8 mouse cellular contexts compared by ENCODE assay signal in the genomic region with DNA sequence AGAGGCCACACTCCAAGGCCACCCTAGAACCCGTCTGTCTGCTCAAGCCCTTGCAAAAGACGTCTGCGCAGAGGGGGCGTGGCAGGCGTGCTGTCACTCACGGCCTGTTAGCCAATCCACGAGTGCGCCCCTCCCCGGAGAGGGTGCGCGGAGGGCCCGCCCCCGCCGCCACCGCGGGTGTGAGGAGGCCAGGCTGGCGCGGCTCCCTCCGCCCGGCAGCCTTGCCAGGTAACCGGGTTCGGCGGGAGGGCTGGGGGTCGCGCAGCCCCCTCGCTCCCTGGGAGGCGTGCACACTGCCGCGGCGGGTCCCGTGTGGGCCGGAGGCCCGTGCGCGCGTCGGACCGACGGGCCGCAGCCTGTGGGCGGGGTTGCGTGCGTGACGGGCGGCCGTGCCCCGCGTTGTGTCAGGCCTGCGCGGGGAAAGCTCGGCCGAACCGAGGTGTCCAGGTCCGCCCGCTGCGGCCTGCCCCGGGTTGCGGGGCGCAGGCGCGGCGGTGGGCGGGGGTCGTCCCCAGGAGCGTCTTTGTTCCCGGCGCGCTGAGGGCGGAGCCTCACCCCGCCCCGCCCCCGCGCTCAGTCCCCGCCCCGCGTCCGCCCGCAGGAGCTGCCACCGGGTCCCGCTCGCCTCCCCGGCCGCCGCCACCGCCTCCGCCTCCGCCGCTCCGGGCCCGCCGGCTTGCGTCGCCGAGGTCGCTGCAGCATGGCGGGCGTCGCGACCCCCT. TPM values are rescaled to one million over a fixed set of nuclear protein-coding genes. Genes with fewer than 3 reads are reported as not detected.
DNase-seq lines count a peak whose midpoint lies in the region; ATAC-seq lines count a peak whose summit lies in the region.

Gene Plcg1 (plus strand): TSS at position 184 of the 722 bp plus-strand sequence.

- peaks cover 4% of the 10 kb centered on the region; the same call in 1 of the 2 replicates for H3K27me3 ChIP-seq in hindbrain, embryonic 10.5 days (ENCODE audit: insufficient read depth, poor library complexity, severe bottlenecking)

- peaks cover 57% of the 10 kb centered on the region for H3K4me1 ChIP-seq in hindbrain, embryonic 10.5 days (replicated peaks)

- H3K9me3 ChIP-seq in hindbrain, embryonic 10.5 days = no peaks in the 10 kb centered on the region

- H3K4me3 ChIP-seq in hindbrain, embryonic 10.5 days = peak within 1 kb of the TSS; percentile 91

- under 1% methylated on average over 87 of the region's 99 CpGs for WGBS in hindbrain, embryonic 10.5 days

- peak; percentile 73 for ATAC-seq in frontal cortex, adult (ENCODE audit: low TSS enrichment)

- H3K36me3 ChIP-seq in hindbrain, embryonic 10.5 days = peaks cover 31% of the 10 kb centered on the region

- peak; percentile 66 for DNase-seq in MEL-GATA-1-ER (ENCODE audit: extremely low read depth, low read depth)
- peak; percentile 94 for DNase-seq in cerebellum, adult 8-10 months
- DNase-seq in hindbrain, embryonic 10.5 days (ENCODE audit: low spot score) = peak; percentile 94
- DNase-seq in layer of hippocampus, postnatal 10 days (ENCODE audit: low spot score in 2 of 2) = peak; percentile 94 to 96
- DNase-seq in lung, postnatal 10 days = peak; percentile 97
- DNase-seq in ovary, postnatal 36 days (ENCODE audit: low spot score) = peak; percentile 92
- peak; percentile 96 for DNase-seq in thymus, postnatal 25 days

- peak within 1 kb of the TSS; percentile 100 for H3K27ac ChIP-seq in hindbrain, embryonic 10.5 days

RNA-seq across cellular contexts. Expression of gene Plcg1, which starts in this region (rescaled TPM):
- 65.1 and 78.0 TPM in 2 replicates for polyA plus RNA-seq in hindbrain, embryonic 10.5 days (2016; fragmentation: Nextera tagmentation; extraction: Ambion mirVana)
- total RNA-seq in layer of hippocampus, postnatal 10 days (2021) = 100 to 1,000 TPM; 121 to 137 TPM

Comparison
In these comparisons a context has a peak if more than half of its experiments do, and no peak if none do; other contexts are left out.
1. Peak in every context shown above with its lines: DNase-seq, ATAC-seq, H3K4me3 ChIP-seq and H3K27ac ChIP-seq.